Mouse (Mus musculus): ENCODE measurements around the gene Gpr83. TPM values are rescaled to one million over a fixed set of nuclear protein-coding genes. Genes with fewer than 3 reads are reported as not detected.

Gene Gpr83
- polyA plus RNA-seq, 1 experiment, result not detected

GRCm38 (mm10) chr9:14843311-14843857, 16.6 kb upstream of the Gpr83 start:
- H3K4me3 ChIP-seq (replicated peaks), result no peak overlapping the region
- TF ChIP-seq GATA1 (IDR thresholded peaks at IDR 0.05; ENCODE audit: borderline replicate concordance, low read length) (no peak), FLI1 (IDR thresholded peaks at IDR 0.05; ENCODE audit: low read length) (no peak)

GRCm38 (mm10) chr9:14843901-14844300, 16.1 kb upstream of the Gpr83 start:
- Histone ChIP-seq H3K4me3 (replicated peaks) (no peak overlapping the region), H3K36me3 (replicated peaks; ENCODE audit: low read length) (peaks cover 11% of the 10 kb centered on the region), H3K9me3 (no peaks in the 10 kb centered on the region), H3K4me1 (peaks cover 11% of the 10 kb centered on the region), H3K27me3 (replicated peaks) (no peaks in the 10 kb centered on the region)
- no peak for TF ChIP-seq FLI1 (IDR thresholded peaks at IDR 0.05; ENCODE audit: low read length)
- TF ChIP-seq GATA1 (IDR thresholded peaks at IDR 0.05; ENCODE audit: borderline replicate concordance, low read length), result no peak

More at GRCm38 (mm10) chr9:14843311-14843857, 16.6 kb upstream of the Gpr83 start:
- peaks cover 11% of the 10 kb centered on the region for H3K36me3 ChIP-seq (replicated peaks; ENCODE audit: low read length)
- H3K27me3 ChIP-seq (replicated peaks), result no peaks in the 10 kb centered on the region
- no peaks in the 10 kb centered on the region for H3K9me3 ChIP-seq
- peaks cover 7% of the 10 kb centered on the region for H3K4me1 ChIP-seq

GRCm38 (mm10) chr9:14846428-14846827, 13.6 kb upstream of the Gpr83 start:
- no peak for TF ChIP-seq FLI1 (IDR thresholded peaks at IDR 0.05; ENCODE audit: low read length)
- TF ChIP-seq GATA1 (IDR thresholded peaks at IDR 0.05; ENCODE audit: borderline replicate concordance, low read length), result no peak
- Histone ChIP-seq H3K27me3 (replicated peaks) (no peaks in the 10 kb centered on the region), H3K4me1 (peaks cover 11% of the 10 kb centered on the region)

GRCm38 (mm10) chr9:14848267-14848935, 11.6 kb upstream of the Gpr83 start:
- TF ChIP-seq GATA1 (IDR thresholded peaks at IDR 0.05; ENCODE audit: borderline replicate concordance, low read length) (no peak), FLI1 (IDR thresholded peaks at IDR 0.05; ENCODE audit: low read length) (no peak)
- H3K4me1 ChIP-seq, result peaks cover 5% of the 10 kb centered on the region
- no peak overlapping the region for H3K4me3 ChIP-seq (replicated peaks)
- peaks cover 4% of the 10 kb centered on the region for H3K9me3 ChIP-seq
- H3K36me3 ChIP-seq (replicated peaks; ENCODE audit: low read length), result peaks cover 2% of the 10 kb centered on the region
- H3K27me3 ChIP-seq (replicated peaks), result no peaks in the 10 kb centered on the region

More at GRCm38 (mm10) chr9:14846428-14846827, 13.6 kb upstream of the Gpr83 start:
- peaks cover under 1% of the 10 kb centered on the region; the same call in 1 of the 2 replicates for H3K9me3 ChIP-seq
- H3K36me3 ChIP-seq (replicated peaks; ENCODE audit: low read length), result peaks cover 8% of the 10 kb centered on the region
- H3K4me3 ChIP-seq (replicated peaks), result no peak overlapping the region

GRCm38 (mm10) chr9:14854585-14854984, 5.4 kb upstream of the Gpr83 start:
- no peak for TF ChIP-seq GATA1 (IDR thresholded peaks at IDR 0.05; ENCODE audit: borderline replicate concordance, low read length)
- no peak for TF ChIP-seq FLI1 (IDR thresholded peaks at IDR 0.05; ENCODE audit: low read length)
- H3K27me3 ChIP-seq (replicated peaks), result peaks cover 38% of the 10 kb centered on the region
- no peaks in the 10 kb centered on the region for H3K36me3 ChIP-seq (replicated peaks; ENCODE audit: low read length)

GRCm38 (mm10) chr9:14856922-14857654, 2.9 kb upstream of the Gpr83 start:
- H3K4me3 ChIP-seq (replicated peaks), result no peak overlapping the region
- H3K27me3 ChIP-seq (replicated peaks), result peaks cover 63% of the 10 kb centered on the region
- 0 out of 2 replicates have a peak, but pooled peaks cover 2% of the 10 kb centered on the region for H3K9me3 ChIP-seq
- H3K4me1 ChIP-seq, result peaks cover 17% of the 10 kb centered on the region
- no peaks in the 10 kb centered on the region for H3K36me3 ChIP-seq (replicated peaks; ENCODE audit: low read length)
- TF ChIP-seq GATA1 (IDR thresholded peaks at IDR 0.05; ENCODE audit: borderline replicate concordance, low read length), result no peak

More at GRCm38 (mm10) chr9:14854585-14854984, 5.4 kb upstream of the Gpr83 start:
- H3K4me3 ChIP-seq (replicated peaks), result no peak overlapping the region
- peaks cover 6% of the 10 kb centered on the region for H3K9me3 ChIP-seq
- H3K4me1 ChIP-seq, result peaks cover 5% of the 10 kb centered on the region

GRCm38 (mm10) chr9:14858170-14858706, 1.8 kb upstream of the Gpr83 start:
- peaks cover 17% of the 10 kb centered on the region for H3K4me1 ChIP-seq
- H3K36me3 ChIP-seq (replicated peaks; ENCODE audit: low read length), result no peaks in the 10 kb centered on the region
- 0 out of 2 replicates have a peak, but pooled peaks cover 2% of the 10 kb centered on the region for H3K9me3 ChIP-seq
- peaks cover 74% of the 10 kb centered on the region for H3K27me3 ChIP-seq (replicated peaks)
- H3K4me3 ChIP-seq (replicated peaks), result no peak overlapping the region
- no peak for TF ChIP-seq FLI1 (IDR thresholded peaks at IDR 0.05; ENCODE audit: low read length)
- TF ChIP-seq GATA1 (IDR thresholded peaks at IDR 0.05; ENCODE audit: borderline replicate concordance, low read length), result no peak

- Histone ChIP-seq H3K36me3 (replicated peaks; ENCODE audit: low read length) (no peaks in the 10 kb centered on the region), H3K9me3 (0 out of 2 replicates have a peak, but pooled peaks cover 2% of the 10 kb centered on the region), H3K4me3 (replicated peaks) (no peak overlapping the region), H3K27me3 (replicated peaks) (peaks cover 80% of the 10 kb centered on the region), H3K4me1 (peaks cover 17% of the 10 kb centered on the region)
- TF ChIP-seq GATA1 (IDR thresholded peaks at IDR 0.05; ENCODE audit: borderline replicate concordance, low read length), result no peak
Measured at GRCm38 (mm10) chr9:14858782-14859181, 1.2 kb upstream of the Gpr83 start.

GRCm38 (mm10) chr9:14863126-14863525, 3.1 kb downstream of the Gpr83 start:
- H3K36me3 ChIP-seq (replicated peaks; ENCODE audit: low read length), result no peaks in the 10 kb centered on the region
- no peaks in the 10 kb centered on the region for H3K9me3 ChIP-seq
- no peak overlapping the region for H3K4me3 ChIP-seq (replicated peaks)
- peaks cover 82% of the 10 kb centered on the region for H3K27me3 ChIP-seq (replicated peaks)
- H3K4me1 ChIP-seq, result peaks cover 30% of the 10 kb centered on the region
- TF ChIP-seq GATA1 (IDR thresholded peaks at IDR 0.05; ENCODE audit: borderline replicate concordance, low read length) (no peak), FLI1 (IDR thresholded peaks at IDR 0.05; ENCODE audit: low read length) (no peak)
